Mouse (Mus musculus): ENCODE measurements around the gene Lpin3. TPM values are rescaled to one million over a fixed set of nuclear protein-coding genes. Genes with fewer than 3 reads are reported as not detected.

Lpin3 gene
- polyA plus RNA-seq, 1 experiment: 0.01 TPM

- TF ChIP-seq GATA1 (IDR thresholded peaks at IDR 0.05; ENCODE audit: low read length): no peak
Observed at GRCm38 (mm10) chr2:160914656-160915055, 34.2 kb downstream of the Lpin3 start.

- TF ChIP-seq GATA1 (IDR thresholded peaks at IDR 0.05; ENCODE audit: low read length): no peak
Observed at GRCm38 (mm10) chr2:160915821-160916610, 35.5 kb downstream of the Lpin3 start.

- TF ChIP-seq GATA1 (IDR thresholded peaks at IDR 0.05; ENCODE audit: low read length): no peak
Observed at GRCm38 (mm10) chr2:160916714-160917113, 36.2 kb downstream of the Lpin3 start.

GRCm38 (mm10) chr2:160917313-160917712, 36.8 kb downstream of the Lpin3 start:
- no peak for TF ChIP-seq GATA1 (IDR thresholded peaks at IDR 0.05; ENCODE audit: low read length)

GRCm38 (mm10) chr2:160918154-160918929, 37.9 kb downstream of the Lpin3 start:
- no peak for TF ChIP-seq GATA1 (IDR thresholded peaks at IDR 0.05; ENCODE audit: low read length)

- TF ChIP-seq GATA1 (IDR thresholded peaks at IDR 0.05; ENCODE audit: low read length): no peak
Observed at GRCm38 (mm10) chr2:160918930-160919215, 38.4 kb downstream of the Lpin3 start.

GRCm38 (mm10) chr2:160921285-160921684, 40.8 kb downstream of the Lpin3 start:
- TF ChIP-seq GATA1 (IDR thresholded peaks at IDR 0.05; ENCODE audit: low read length): no peak

- TF ChIP-seq GATA1 (IDR thresholded peaks at IDR 0.05; ENCODE audit: low read length): no peak
Observed at GRCm38 (mm10) chr2:160925203-160925602, 44.7 kb downstream of the Lpin3 start.

GRCm38 (mm10) chr2:160931378-160931777, 50.9 kb downstream of the Lpin3 start:
- TF ChIP-seq GATA1 (IDR thresholded peaks at IDR 0.05; ENCODE audit: low read length): no peak

- TF ChIP-seq GATA1 (IDR thresholded peaks at IDR 0.05; ENCODE audit: low read length): no peak
Observed at GRCm38 (mm10) chr2:160932325-160932724, 51.9 kb downstream of the Lpin3 start.

GRCm38 (mm10) chr2:160932981-160933380, 52.5 kb downstream of the Lpin3 start:
- TF ChIP-seq GATA1 (IDR thresholded peaks at IDR 0.05; ENCODE audit: low read length): no peak

GRCm38 (mm10) chr2:160933890-160934289, 53.4 kb downstream of the Lpin3 start:
- TF ChIP-seq GATA1 (IDR thresholded peaks at IDR 0.05; ENCODE audit: low read length): no peak

- no peak for TF ChIP-seq GATA1 (IDR thresholded peaks at IDR 0.05; ENCODE audit: low read length)
Observed at GRCm38 (mm10) chr2:160934451-160934850, 54.0 kb downstream of the Lpin3 start.

- no peak for TF ChIP-seq GATA1 (IDR thresholded peaks at IDR 0.05; ENCODE audit: low read length)
Observed at GRCm38 (mm10) chr2:160940930-160941709, 60.6 kb downstream of the Lpin3 start.

GRCm38 (mm10) chr2:160942443-160942842, 62.0 kb downstream of the Lpin3 start:
- no peak for TF ChIP-seq GATA1 (IDR thresholded peaks at IDR 0.05; ENCODE audit: low read length)

- no peak for TF ChIP-seq GATA1 (IDR thresholded peaks at IDR 0.05; ENCODE audit: low read length)
Observed at GRCm38 (mm10) chr2:160951595-160951994, 71.1 kb downstream of the Lpin3 start.

Measured in G1E-ER4 (cell line).